Mouse (Mus musculus): ENCODE data around the gene Nvl. TPM values are rescaled to one million over a fixed set of nuclear protein-coding genes. Genes with fewer than 3 reads are reported as not detected.
A peak's percentile ranks its signal among the peaks of the same experiment; 100 is the strongest.

Gene Nvl
- polyA plus RNA-seq, 1 experiment from 2014 or later = 44.9 TPM

GRCm38 (mm10) chr1:181144966-181145365 lies 962 bp upstream of the Nvl start:
- H3K27ac ChIP-seq (replicated peaks) = peak overlapping the region; percentile 79
- no peaks in the 10 kb centered on the region for H3K9me3 ChIP-seq
- WGBS = 15% methylated on average over 12 of the region's 12 CpGs

DNA sequence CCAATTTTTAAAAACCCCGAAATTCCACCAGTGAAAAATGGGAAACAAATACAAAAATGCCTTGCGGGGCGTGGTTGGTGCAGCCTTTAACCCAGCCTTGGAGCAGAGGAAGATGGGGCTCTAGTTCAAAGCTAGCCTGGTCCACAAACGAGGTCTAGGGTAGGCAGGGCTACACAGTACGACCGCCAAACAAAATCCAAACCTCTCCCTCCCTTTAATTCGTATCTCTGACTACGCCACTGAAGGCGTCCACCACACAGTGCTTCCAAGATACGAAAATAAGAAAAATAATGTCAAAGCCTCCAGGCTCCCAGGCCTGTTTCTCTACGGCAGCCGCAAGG lies 425 bp downstream of the Nvl start:
- peak overlapping the region; percentile 79 for H3K27ac ChIP-seq (replicated peaks)
- peak overlapping the region; percentile 87 for H3K4me3 ChIP-seq
- H3K9ac ChIP-seq = peak overlapping the region; percentile 81
- H3K4me1 ChIP-seq (replicated peaks) = peaks cover 23% of the 10 kb centered on the region
- H3K9me3 ChIP-seq = no peaks in the 10 kb centered on the region
- H3K4me2 ChIP-seq = peak overlapping the region; percentile 69
- H3K27me3 ChIP-seq = no peaks in the 10 kb centered on the region
- ATAC-seq (ENCODE audit: low FRiP score, low read depth) = no peak; the same call in 1 of the 2 replicates
- peaks cover 30% of the 10 kb centered on the region for H3K36me3 ChIP-seq
- 0% methylated on average over 12 of the region's 12 CpGs for WGBS

More at GRCm38 (mm10) chr1:181144966-181145365, 962 bp upstream of the Nvl start:
- Histone ChIP-seq H3K4me3 (peak overlapping the region; percentile 87), H3K4me2 (peak overlapping the region; percentile 69), H3K27me3 (no peaks in the 10 kb centered on the region), H3K36me3 (peaks cover 19% of the 10 kb centered on the region), H3K9ac (peak overlapping the region; percentile 81), H3K4me1 (replicated peaks) (peaks cover 23% of the 10 kb centered on the region)
- ATAC-seq (ENCODE audit: low FRiP score, low read depth) = no peak

- Histone ChIP-seq H3K9ac (no peak overlapping the region), H3K27me3 (no peaks in the 10 kb centered on the region), H3K4me2 (no peak overlapping the region), H3K27ac (replicated peaks) (no peak overlapping the region), H3K9me3 (no peaks in the 10 kb centered on the region), H3K36me3 (peaks cover 65% of the 10 kb centered on the region), H3K4me1 (replicated peaks) (peaks cover 12% of the 10 kb centered on the region), H3K4me3 (no peak overlapping the region)
- WGBS = 94% methylated on average over 7 of the region's 7 CpGs
- no peak for ATAC-seq (ENCODE audit: low FRiP score, low read depth)
These were observed 5.3 kb downstream of the Nvl start for GRCm38 (mm10) chr1:181138730-181139129.

DNA sequence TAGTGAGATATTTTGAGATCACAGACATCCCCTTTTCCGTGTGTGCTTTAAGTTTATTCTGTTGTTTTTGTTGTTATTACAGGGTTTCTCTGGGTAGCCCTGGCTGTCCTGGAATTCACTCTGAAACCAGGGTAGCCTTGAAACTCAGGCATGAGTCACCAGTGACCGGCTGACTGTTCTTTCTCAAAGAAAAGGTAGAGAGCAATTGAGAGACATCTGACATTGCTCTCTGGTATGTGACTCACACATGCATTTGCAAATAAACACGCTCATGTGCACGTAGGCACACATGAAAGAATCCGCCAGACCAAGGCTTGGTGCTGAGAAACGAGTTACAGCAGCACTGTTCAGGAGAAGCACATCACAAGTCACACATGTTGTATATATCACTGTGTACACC lies 12.1 kb downstream of the Nvl start:
- Histone ChIP-seq H3K9ac (no peak overlapping the region), H3K27me3 (no peaks in the 10 kb centered on the region), H3K27ac (replicated peaks) (no peak overlapping the region), H3K36me3 (peaks cover 77% of the 10 kb centered on the region), H3K4me2 (no peak overlapping the region), H3K4me1 (replicated peaks) (no peaks in the 10 kb centered on the region), H3K9me3 (no peaks in the 10 kb centered on the region), H3K4me3 (no peak overlapping the region)
- no peak for ATAC-seq (ENCODE audit: low FRiP score, low read depth)
- 94% methylated on average over 6 of the region's 6 CpGs for WGBS

DNA sequence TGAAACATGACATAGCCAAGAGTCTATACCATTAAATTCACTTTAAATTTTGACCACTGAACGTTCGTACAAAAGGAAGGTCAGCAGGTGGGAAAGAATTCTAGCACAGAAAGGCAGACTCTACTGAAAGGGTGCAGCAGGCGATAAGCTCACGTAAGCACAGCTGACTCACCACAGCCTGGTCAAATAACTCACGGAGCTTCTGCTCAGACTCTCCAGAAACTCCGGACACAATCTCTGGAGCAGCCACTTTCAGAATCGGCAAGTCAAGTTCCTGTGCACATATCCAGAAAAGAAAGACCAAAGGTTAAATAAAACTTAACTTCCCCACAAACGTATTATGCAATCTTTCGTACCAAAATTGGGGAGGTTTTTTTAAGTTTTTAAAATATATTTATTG lies 17.2 kb downstream of the Nvl start:
- H3K9me3 ChIP-seq = no peaks in the 10 kb centered on the region
- no peak overlapping the region for H3K4me2 ChIP-seq
- no peak overlapping the region for H3K9ac ChIP-seq
- no peak overlapping the region for H3K27ac ChIP-seq (replicated peaks)
- no peak for ATAC-seq (ENCODE audit: low FRiP score, low read depth)
- H3K4me3 ChIP-seq = no peak overlapping the region
- peaks cover 77% of the 10 kb centered on the region for H3K36me3 ChIP-seq
- H3K27me3 ChIP-seq = no peaks in the 10 kb centered on the region
- WGBS = 97% methylated on average over 9 of the region's 9 CpGs
- H3K4me1 ChIP-seq (replicated peaks) = no peaks in the 10 kb centered on the region

GRCm38 (mm10) chr1:181125916-181126315 lies 18.1 kb downstream of the Nvl start:
- no peak overlapping the region for H3K9ac ChIP-seq
- 97% methylated on average over 3 of the region's 3 CpGs for WGBS
- no peak overlapping the region for H3K4me2 ChIP-seq
- no peak overlapping the region for H3K27ac ChIP-seq (replicated peaks)
- H3K4me1 ChIP-seq (replicated peaks) = no peaks in the 10 kb centered on the region
- no peaks in the 10 kb centered on the region for H3K9me3 ChIP-seq
- no peak for ATAC-seq (ENCODE audit: low FRiP score, low read depth)
- H3K36me3 ChIP-seq = peaks cover 80% of the 10 kb centered on the region
- H3K27me3 ChIP-seq = no peaks in the 10 kb centered on the region
- H3K4me3 ChIP-seq = no peak overlapping the region

- Histone ChIP-seq H3K4me3 (no peak overlapping the region), H3K9me3 (no peaks in the 10 kb centered on the region), H3K27ac (replicated peaks) (no peak overlapping the region), H3K27me3 (no peaks in the 10 kb centered on the region), H3K36me3 (peaks cover 77% of the 10 kb centered on the region), H3K9ac (no peak overlapping the region), H3K4me1 (replicated peaks) (no peaks in the 10 kb centered on the region), H3K4me2 (no peak overlapping the region)
- no peak for ATAC-seq (ENCODE audit: low FRiP score, low read depth)
- 94% methylated on average over 2 of the region's 2 CpGs for WGBS
These were observed 19.9 kb downstream of the Nvl start for GRCm38 (mm10) chr1:181124145-181124544.

GRCm38 (mm10) chr1:181117112-181117511 lies 26.9 kb downstream of the Nvl start:
- Histone ChIP-seq H3K9me3 (no peaks in the 10 kb centered on the region), H3K27ac (replicated peaks) (no peak overlapping the region), H3K4me2 (no peak overlapping the region), H3K4me1 (replicated peaks) (no peaks in the 10 kb centered on the region), H3K9ac (no peak overlapping the region), H3K27me3 (no peaks in the 10 kb centered on the region), H3K4me3 (no peak overlapping the region), H3K36me3 (peaks cover 67% of the 10 kb centered on the region)
- no peak for ATAC-seq (ENCODE audit: low FRiP score, low read depth)
- WGBS = 90% methylated on average over 4 of the region's 4 CpGs

DNA sequence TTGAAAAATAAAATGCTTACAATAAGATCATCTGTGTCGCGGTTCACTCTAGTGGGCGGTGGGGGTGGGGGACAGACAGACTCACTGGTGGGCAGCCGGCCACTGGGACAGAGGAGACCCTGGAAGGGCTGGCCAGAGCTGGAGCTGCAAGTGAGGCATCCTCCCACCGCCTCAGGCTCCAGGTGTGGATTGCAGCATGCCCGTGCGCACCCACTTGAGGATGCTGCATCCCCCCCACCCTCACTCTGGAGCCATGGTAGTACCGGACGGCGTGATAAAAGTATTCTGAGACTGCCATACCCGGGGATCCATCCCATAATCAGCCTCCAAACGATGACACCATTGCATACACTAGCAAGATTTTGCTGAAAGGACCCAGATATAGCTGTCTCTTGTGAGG lies 54.0 kb downstream of the Nvl start:
- H3K9me3 ChIP-seq = no peaks in the 10 kb centered on the region
- H3K4me3 ChIP-seq = no peak overlapping the region
- H3K27me3 ChIP-seq = no peaks in the 10 kb centered on the region
- peaks cover 23% of the 10 kb centered on the region for H3K36me3 ChIP-seq
- H3K9ac ChIP-seq = no peak overlapping the region
- no peak overlapping the region for H3K27ac ChIP-seq (replicated peaks)
- no peak overlapping the region for H3K4me2 ChIP-seq
- WGBS = 79% methylated on average over 12 of the region's 12 CpGs
- no peaks in the 10 kb centered on the region for H3K4me1 ChIP-seq (replicated peaks)
- no peak for ATAC-seq (ENCODE audit: low FRiP score, low read depth)

GRCm38 (mm10) chr1:181084021-181084420 lies 60.0 kb downstream of the Nvl start:
- no peaks in the 10 kb centered on the region for H3K27me3 ChIP-seq
- H3K27ac ChIP-seq (replicated peaks) = no peak overlapping the region
- no peak overlapping the region for H3K4me2 ChIP-seq
- H3K9ac ChIP-seq = no peak overlapping the region
- no peaks in the 10 kb centered on the region for H3K36me3 ChIP-seq
- H3K9me3 ChIP-seq = no peaks in the 10 kb centered on the region
- WGBS = 49% methylated on average over 2 of the region's 2 CpGs
- no peak overlapping the region for H3K4me3 ChIP-seq
- H3K4me1 ChIP-seq (replicated peaks) = no peaks in the 10 kb centered on the region
- no peak for ATAC-seq (ENCODE audit: low FRiP score, low read depth)

GRCm38 (mm10) chr1:181073075-181073474 lies 70.9 kb downstream of the Nvl start:
- no peak for ATAC-seq (ENCODE audit: low FRiP score, low read depth)
- Histone ChIP-seq H3K4me1 (replicated peaks) (no peaks in the 10 kb centered on the region), H3K9me3 (no peaks in the 10 kb centered on the region), H3K9ac (no peak overlapping the region), H3K4me3 (no peak overlapping the region), H3K27me3 (no peaks in the 10 kb centered on the region), H3K36me3 (no peaks in the 10 kb centered on the region), H3K4me2 (no peak overlapping the region), H3K27ac (replicated peaks) (no peak overlapping the region)
- WGBS = 51% methylated on average over 5 of the region's 5 CpGs

DNA sequence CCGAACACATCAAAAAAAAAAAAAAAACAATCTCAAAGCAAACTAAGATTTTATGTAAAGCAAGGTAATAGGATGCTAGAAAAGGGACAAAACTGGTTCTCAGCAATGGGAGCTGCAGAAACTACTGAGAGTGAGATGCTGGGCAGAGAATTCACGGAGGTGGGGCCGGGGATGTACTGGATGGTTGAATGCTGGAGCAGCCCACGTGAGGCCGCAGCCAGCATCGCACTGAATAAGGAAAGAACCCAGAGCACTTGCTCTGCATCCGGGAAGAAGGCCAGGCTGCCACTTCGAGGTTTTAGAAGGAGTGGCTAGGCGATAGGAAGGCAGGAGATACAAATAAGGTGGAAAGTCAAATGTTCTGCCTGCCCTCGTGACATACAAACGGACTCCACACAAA lies 74.3 kb downstream of the Nvl start:
- 74% methylated on average over 11 of the region's 11 CpGs for WGBS
- no peaks in the 10 kb centered on the region for H3K27me3 ChIP-seq
- no peak for ATAC-seq (ENCODE audit: low FRiP score, low read depth)
- no peaks in the 10 kb centered on the region for H3K4me1 ChIP-seq (replicated peaks)
- no peak overlapping the region for H3K4me3 ChIP-seq
- no peak overlapping the region for H3K27ac ChIP-seq (replicated peaks)
- H3K9me3 ChIP-seq = no peaks in the 10 kb centered on the region
- H3K9ac ChIP-seq = no peak overlapping the region
- H3K36me3 ChIP-seq = no peaks in the 10 kb centered on the region
- H3K4me2 ChIP-seq = no peak overlapping the region

- WGBS = 100% methylated on average over 1 of the region's 1 CpGs
- no peak for ATAC-seq (ENCODE audit: low FRiP score, low read depth)
- Histone ChIP-seq H3K9me3 (no peaks in the 10 kb centered on the region), H3K4me1 (replicated peaks) (no peaks in the 10 kb centered on the region), H3K36me3 (no peaks in the 10 kb centered on the region), H3K27me3 (no peaks in the 10 kb centered on the region), H3K4me3 (no peak overlapping the region), H3K27ac (replicated peaks) (no peak overlapping the region), H3K4me2 (no peak overlapping the region), H3K9ac (no peak overlapping the region)
These were observed 75.7 kb downstream of the Nvl start for GRCm38 (mm10) chr1:181068344-181068743.

All from hindbrain, embryonic 15.5 days (tissue).